Mouse (Mus musculus) kidney, adult 18-20 months (tissue): ENCODE measurements at regions not wholly inside any gene's neighbourhood (a gene's known extent, or its start where the extent isn't known, plus 50 kb on each side); places are given as distances from the start of the nearest gene placed in this dataset.

Source experiments
- DNase-seq: peaks from one replicate; pipeline ENCODE4 v3.0.0; 2021

DNA sequence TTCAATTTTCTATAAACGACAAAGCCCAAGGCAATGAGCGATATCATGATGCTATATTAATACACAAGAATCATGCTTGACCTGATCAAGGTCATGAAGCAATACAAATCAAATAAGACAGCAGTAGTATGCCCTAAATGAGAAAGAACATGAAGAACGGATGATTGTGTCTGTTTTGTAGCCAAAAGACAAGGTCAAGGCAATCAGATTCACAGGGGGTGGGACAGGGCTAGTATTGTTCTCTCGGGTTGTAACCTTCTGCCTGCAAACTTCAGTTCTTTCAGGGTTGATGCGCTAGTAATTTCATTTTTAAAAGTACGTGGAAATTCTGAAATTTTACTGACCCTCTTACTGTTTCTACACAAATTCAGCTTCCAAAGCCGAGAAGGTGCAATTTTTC is 206.7 kb downstream of the Arl4a start:
- DNase-seq: no peak

DNA sequence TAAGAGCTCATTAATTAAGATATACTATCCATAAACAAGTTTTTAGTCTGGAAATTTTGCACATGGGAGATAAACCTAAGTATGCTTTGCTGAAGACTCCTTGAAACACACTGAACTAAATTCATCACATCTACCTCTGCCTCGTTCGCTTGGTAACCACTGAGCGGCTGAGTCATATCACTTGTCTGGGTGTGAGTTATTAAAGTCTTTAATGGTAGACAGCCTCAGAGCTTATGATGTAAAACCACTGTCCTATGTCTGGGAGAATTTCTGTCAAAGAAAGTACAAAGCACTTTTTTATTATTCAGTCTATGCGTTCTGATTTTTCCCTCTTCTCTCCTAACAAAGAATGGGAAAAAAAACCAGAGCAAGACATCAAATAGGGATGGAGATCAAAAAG is 207.3 kb downstream of the Arl4a start:
- DNase-seq: no peak

DNA sequence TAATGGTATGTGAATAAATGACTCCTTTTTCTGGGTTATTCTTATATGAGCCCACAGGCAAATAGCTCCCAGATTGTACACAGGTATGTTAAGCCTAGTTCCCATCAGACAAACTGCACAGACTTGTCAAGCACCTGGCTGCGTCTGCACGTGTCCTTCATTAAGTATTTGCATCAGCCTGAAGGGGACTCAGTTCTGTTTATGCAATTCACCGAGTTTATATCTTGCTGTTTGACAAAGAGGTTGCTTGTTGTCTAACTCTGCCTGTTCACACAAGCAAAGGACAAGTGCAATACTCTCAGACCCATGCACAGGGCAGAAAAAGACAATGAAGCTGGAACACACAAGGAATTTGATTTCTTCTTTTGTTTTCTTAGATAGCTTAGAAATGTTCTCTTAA is 215.2 kb downstream of the Arl4a start:
- no peak for DNase-seq

DNA sequence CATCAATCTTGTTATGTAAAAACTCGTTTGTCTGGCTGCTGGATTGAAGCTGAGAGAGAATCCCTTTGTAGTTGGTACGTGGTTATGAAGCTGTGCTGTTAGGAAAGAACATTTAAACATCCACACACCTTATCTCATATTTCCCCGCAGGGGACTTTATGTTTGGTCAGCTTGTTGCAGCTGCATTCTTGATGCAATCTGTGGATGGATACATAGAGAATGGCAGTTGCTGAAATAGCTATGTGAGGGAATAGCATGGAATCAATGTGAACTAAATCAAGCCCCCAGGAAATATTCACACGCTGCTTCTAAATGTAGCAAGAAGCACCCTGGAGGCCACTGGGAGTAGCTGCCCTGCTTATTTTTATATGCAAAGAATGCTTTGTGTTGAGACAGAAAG is 236.3 kb downstream of the Arl4a start:
- DNase-seq: no peak

DNA sequence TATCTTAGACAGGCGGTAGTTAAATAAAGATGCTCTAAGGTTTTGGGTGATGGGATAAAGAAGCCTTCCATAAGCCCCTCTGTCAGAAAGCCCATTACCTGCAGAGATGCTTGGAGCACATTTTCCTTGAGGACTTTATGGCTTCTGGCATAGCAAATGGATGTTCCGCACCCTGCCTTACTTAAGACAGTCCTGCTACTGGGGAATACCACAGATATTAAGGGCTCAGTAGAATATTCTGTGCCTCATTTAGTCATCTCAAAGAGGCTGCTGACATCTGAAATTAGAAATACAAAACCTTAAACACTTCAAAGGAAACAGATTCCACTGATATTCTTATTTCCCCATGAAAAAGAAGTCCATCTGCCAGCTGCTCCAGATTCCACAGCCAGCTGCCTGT is 240.0 kb downstream of the Arl4a start:
- DNase-seq: no peak

DNA sequence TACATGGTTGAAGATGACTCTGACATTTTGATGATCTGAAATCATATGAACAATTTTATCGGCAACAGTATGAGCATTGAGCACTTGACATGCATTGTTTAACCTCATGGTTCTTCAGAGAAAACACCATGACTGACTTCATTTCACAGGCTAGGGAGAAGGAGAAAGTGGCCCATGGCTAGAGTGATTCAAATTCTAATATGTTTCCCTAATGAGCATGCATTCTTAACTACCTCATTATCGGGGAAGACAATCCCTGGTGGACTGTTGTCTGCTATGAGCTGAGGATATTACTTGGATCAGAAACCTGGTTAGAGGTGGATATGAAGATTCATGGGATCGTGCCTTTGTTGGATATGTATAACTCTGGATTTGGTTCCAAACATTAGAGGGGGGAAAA is 240.9 kb downstream of the Arl4a start:
- no peak for DNase-seq

DNA sequence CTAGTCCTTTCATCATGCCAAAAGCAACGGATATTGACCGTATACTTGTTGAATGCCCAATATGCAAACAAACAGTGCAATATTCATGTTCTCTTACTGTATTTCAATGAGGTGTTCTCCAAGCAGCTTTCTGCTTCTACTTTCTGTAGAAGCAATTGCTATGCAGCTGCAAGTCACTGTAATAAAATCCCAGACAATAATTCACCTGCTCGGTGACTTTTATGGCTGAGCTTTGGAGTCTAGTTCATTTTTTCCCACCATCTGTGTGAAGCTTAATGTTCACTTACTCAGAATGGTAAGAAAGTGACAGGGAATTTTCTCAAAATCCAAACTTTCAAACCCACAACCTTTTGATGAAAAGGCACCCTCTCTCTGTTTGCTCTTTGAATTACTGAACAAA is 252.8 kb downstream of the Arl4a start:
- no peak for DNase-seq

DNA sequence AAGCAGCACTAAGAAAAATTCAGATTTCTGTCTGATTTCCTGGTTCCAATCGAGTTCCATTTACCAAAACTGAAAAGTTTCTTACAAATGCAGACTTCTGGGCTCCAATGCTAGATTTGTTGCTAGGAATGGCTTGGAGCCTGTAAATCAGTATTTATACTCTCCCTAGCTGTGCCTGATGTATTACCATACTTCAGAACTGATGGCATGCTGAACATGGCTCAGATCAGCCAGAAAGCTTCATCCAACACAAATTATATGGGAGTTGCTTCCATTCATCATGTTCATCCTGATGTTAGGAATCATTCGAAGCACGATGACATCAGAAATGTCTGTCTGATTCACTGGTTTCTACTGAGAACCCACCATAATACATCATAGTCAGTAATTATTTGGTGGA is 253.3 kb downstream of the Arl4a start:
- no peak for DNase-seq

DNA sequence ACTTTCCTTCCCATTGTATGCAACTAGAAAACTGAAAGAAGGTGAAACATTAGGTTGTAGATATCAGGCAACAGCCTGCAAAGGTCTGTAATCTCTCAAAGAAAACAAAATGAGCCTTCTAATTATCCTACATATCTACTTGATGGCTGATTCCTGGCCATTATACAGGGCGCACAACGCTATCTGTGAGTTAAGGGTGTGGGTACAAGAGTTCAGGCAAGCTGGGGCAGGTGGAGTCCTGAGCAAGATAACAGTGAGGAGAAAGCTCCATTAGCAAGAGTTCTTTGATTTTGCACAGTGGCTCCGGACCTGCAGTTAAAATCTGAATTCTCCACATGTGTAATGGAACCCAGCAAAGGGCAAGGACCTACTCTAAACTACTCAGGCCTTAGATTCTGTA is 261.7 kb downstream of the Arl4a start:
- DNase-seq: no peak

DNA sequence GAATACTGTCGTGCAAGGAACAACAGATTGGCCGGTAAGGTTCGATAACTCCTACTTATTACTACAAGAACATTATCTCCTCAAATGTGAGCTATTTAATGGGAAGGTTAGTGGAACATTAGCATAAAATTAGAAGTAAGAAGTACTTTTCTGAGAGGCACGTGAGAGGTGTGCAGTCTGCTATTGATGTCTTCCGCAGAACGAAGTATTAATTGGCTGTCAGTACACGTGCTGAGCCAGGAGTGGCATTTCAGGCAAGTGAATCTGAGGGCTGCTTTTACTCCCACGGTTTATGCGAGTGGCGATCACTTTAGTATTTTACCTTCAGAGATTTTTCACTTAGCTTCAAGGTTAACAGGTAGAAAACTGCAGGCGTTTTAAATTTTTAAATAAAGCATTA is 270.8 kb downstream of the Arl4a start:
- DNase-seq: no peak

DNA sequence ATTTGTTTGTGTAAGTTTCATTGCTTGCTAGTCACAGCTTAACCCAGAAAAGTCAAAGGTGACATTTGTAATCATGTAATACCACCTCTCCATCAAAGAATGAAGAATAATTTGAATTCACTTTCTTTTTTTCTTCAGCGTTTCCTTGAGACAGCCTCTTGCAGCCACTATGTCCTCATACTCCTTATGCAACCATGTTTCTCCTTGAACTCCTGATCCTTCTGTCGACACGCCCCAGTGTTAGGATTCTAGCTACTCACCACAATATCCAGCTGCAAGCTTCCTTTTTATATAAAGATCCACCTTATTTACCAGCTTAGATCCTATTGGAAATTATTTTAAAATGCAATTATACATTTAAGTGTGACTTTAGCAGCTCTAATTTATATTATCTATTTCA is 274.3 kb downstream of the Arl4a start:
- DNase-seq: no peak

DNA sequence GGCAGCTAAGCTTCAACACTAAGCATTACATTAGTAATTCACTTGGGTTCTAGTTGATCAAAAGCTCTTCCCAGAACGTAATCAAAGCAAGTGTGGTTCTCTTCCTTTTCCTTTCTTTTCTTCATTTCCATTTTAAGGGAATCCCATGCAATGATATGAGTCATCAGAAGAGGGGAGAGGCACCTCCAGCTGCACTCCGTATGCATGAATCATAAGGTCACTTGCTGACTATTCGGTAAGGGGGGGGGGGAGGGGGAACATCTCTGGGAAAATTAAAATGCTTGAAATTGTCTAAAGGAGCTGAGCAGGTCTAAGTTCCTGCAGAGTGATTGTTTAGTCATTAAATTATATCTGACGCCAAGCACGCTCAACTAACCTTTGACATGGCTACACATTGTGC is 275.9 kb downstream of the Arl4a start:
- no peak for DNase-seq

DNA sequence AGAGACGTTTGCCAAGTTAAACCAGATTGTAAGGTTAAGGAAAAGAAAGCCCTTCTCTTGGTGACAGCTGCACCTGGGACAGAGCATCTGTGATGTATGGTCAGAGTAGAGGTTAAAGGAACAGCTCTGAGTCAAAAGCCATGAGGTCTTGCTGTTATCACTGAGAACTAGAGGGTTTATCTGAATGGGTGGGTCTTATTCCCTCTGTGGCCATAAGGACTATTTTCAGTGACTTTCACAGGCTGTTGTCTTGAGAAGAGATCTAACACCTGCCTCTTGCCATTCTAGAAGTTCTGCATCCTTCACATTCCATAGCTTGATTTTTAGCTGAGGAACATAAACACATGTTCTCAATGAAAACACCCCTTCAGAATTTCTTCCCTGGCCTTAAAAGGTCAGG is 276.5 kb downstream of the Arl4a start:
- DNase-seq: no peak

DNA sequence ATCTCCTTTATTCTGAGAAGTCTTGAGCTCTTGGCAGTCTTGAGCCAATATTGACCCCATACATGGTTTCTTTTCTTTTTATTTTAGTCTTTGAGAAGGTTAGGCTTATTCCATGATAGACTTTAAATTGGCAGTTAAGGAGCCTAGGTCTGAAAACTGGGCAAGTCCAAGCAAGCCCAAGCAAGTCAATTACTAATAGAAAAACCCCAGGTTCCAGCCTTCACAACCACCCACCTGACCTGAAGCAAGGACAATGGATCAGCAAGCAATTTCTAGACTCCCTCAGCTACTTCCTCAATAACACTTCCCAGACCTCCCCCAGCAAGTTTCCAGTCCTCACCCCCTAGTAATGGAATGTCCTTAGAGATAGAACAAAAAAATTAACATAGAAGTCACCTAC is 279.9 kb downstream of the Arl4a start:
- no peak for DNase-seq

DNA sequence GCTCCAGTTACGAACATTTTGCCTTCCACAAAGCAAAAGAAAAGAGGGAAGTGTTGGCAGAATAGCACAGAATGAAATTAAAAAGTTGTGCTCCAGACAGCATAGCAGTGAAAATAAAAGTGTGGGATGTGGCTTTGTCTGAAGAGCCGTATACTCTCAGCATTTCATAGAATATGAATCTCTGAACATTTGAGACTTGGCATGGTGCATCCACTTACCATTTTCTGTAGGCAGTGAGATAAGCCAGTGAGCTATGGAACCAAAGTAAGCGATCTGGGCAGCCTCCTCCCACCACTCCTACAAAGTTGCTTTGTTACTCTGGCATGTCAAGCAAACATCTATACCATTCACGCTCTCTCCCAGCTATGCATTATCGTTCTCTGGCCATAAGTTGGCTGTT is 286.0 kb downstream of the Arl4a start:
- DNase-seq: no peak

DNA sequence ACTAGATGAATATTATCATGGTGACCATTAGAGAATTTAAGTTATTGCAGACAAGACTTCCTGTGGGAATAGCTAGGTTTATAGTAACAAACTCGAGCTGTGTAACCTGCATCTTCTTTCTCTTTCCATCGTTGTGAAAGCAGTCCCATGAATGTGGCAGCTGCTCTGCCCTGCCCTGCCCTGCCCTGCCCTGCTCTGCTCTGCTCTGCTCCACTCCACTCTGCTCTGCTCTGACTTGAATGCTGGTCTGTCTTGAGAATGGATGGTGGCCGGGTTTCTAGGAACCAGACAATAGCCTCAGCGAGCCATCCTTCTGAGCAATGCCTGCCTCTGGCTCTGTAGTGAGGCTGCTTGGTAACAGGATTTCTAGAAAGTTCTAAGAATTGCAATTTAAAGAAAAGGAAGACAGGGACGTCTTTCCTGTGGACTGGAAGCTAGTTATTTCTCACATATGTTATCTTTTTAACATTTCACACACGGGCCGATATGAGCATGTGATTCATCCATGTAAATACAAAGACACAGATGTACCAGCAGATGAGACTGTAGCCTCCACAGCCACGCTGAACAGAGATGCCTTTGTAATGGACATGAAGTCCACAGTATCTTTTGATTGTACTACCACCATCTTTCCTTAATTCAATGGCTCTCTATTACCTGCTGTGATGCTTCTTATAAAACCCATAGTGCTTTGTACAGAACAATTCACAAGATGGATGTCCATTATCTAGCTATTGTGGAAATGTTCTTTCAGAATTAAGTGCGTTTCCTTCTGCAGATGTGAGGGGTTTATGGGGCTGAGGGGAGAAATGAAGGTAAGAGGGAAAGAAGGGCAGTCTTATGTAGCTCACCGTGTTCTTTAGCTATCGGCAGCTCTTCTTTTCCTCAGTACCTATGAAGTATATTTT is 295.4 kb downstream of the Arl4a start:
- DNase-seq: no peak

DNA sequence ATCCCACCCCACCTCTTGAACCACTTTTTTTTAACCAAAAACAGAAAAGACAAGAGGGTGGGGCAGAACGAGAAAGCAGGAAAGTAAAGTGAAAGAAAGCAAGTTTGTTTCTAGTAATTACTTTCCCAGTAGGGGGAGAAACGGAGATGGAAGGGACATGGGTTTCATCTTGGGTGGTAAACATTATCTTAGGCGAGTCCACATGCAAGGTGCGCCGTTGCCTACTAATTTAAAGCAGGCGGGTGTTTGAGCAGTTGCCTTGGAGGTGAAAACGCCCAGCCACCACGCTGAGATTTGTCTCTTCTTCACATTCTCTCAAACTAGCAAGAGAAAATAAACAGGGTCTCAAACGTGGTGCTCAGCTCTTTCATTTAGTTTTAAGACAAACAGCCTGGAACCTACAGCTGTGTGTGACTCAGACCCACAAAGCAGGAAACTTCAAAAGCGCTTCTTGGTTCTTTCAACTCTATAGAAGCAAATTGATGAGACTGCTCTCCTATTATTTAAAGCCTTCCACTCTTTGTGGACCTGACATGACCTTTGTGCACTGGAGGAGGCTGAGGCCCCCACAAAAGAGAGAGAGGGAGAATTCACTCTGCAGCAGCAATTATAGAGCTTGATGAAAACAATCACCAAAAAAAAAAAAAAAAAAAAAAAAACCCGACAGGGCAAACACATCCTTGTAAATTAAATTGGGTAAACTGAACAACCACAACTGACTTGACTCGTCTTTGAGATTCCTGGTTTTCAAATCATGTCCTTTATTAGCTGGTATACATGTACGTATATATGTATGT is 296.6 kb downstream of the Arl4a start:
- no peak for DNase-seq

DNA sequence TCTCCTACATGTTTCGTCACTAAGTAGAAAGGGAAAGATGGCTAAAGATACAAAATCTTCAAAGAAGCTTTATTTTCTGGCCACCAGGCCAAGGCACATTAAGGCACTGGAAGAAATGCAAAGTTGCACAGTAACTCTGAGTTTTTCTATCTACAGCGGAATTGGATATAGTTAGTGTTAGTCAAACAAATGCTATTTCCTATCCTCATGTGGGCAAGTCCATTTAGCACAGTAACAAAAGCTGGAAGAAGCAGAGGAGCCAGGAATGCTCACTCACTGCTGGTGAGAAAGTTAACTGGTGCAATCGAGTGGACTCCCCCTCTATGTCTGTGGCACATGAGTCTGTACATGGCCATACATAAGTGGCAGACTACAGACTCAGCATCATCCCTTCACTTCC is 300.9 kb downstream of the Arl4a start:
- no peak for DNase-seq

DNA sequence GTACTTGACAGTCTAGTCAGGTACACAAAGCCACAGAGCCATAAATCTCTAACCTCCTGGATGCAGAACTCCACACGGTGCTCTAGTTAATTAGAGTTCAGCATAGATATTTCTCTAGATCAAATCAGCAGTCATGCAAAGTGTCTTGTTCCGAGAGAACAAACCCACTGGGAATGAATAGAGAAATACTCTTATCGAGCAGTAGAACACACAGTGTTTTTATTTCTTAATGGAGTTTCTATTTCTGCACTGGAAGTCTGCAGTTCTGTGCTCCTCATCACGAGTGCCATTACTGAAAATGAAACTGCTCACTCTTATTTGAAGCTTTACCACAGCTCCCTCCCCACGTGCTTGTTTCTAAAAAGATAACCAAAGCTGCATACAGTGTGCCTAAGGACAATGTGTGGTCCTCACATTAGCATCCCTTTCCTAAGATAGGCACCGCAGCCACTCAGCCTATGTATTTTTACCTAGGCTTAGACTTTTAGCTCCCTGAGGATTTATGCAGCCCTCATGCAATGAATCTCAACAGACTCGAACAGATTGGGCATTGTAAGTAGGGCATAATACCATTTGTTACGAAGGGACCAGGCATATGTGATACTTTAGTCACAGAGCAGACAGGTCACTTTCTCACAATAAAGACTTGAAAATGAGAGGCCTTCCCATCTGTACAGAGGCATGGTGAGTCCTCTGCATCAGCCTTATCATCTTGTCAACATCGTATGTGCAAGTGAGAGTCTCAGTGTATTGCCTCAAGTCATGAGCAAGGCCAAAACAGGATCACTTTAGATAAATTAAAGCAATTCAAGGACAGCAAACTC is 301.5 kb downstream of the Arl4a start:
- DNase-seq: no peak

DNA sequence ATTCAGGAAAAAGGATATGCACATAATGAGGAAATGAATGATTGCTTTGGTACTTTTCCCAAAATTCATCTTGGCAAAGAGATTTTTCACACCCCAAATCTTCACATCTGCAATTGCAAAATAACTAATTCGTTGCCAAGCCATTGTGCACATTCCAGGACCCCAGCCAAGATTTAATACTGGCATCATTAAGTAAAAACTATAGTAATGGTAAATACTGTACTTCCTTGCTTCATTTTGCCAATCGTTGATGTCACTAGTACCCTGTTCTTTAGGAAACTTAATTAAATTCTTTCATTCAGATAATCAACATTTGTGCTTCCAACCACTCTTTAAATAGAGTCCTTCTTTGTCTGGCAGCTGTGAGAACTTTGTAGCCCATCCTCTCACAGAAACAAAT is 303.6 kb downstream of the Arl4a start:
- DNase-seq: no peak

DNA sequence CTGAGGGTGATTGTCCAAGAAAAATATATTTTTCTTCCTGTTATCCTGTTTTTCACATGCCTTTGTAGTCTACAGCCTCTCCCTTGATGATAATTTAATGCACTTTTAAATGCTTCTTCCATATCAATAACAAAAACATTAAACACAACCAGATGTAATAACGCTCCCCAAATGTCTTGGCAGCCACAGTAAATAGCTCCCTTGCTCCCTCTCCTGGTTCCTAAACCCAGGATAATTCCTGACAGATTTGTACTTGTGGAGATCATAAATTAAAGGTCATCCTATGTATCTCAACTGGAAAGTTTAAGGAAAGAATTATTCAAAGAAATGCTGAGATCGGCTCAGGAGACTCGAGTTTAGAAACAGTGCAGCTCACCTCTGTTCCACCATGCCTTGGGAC is 306.6 kb downstream of the Arl4a start:
- no peak for DNase-seq

DNA sequence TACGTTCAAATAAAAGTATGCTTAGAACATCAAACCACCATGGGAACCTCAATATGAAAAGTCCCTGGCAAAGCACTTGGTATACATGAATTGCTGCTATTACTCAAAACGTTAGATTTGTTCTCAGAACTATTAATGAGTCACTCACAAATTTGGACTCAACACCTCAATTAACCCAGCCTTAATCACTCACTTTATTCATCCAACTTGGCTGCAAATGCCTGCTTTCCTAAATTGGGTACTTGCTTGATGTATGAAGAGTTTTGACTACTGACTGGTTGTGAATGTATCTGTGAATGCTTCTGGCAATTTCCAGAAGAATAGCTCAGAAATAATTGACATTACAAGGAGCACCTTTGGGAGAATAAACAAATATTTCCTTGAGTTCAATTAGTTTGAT is 308.6 kb downstream of the Arl4a start:
- no peak for DNase-seq

DNA sequence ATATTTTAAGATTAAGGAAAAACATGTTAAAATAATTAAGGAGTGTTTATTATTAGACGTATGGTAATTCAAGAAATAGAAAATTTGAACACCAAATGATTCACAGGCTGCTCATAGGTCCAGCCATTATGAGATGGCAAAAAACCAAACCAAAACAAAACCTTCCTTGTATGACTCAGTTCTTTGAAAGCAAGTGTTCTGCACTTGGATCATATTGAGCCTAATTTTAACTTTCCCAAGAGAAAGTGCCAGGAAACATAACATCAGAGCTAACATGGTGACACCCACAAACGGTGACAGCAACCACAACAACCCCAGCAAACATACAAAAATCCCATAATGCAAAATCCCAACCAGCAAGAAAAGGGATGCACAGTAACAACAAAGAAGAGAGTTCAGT is 313.7 kb downstream of the Arl4a start:
- no peak for DNase-seq

DNA sequence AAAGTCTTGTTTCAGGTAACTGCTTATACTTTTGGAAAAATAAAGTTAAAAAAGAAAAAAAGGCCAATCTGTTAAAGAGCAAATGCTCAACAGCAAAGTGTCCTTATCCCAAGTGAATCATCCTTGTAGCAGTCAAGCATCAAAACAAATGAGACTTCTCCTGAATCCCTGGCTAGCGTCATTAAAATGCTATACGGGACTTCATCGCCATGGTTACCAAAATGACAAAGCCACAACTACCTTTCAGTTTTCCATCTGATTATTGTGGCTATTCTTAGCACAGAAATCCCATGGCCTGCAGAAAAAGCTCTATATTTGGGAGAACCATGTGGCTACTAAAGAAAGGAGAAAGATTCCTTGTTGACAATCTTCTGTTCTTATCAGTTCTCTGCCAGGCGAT is 322.7 kb downstream of the Arl4a start:
- DNase-seq: no peak
